Mouse (Mus musculus) frontal cortex, postnatal 36 days (tissue): ENCODE results near the gene Atp13a5.

Experiments
- DNase-seq, 2 experiments: peaks; one replicate each; pipeline ENCODE4 v3.0.0; 2022; ENCODE audit warnings: low spot score in 2 of 2

Atp13a5 gene

GRCm38 (mm10) chr16:29205581-29205980 is 173.0 kb downstream of the Atp13a5 start:
- DNase-seq: no peak

GRCm38 (mm10) chr16:29204875-29205274 is 173.7 kb downstream of the Atp13a5 start:
- peak in 1 of 2 experiments; percentile 64 for DNase-seq

GRCm38 (mm10) chr16:29201146-29201545 is 177.4 kb downstream of the Atp13a5 start:
- no peak for DNase-seq

GRCm38 (mm10) chr16:29198461-29198860 is 180.1 kb downstream of the Atp13a5 start:
- peak; percentile 31 to 71 for DNase-seq

GRCm38 (mm10) chr16:29195156-29195555 is 183.4 kb downstream of the Atp13a5 start:
- DNase-seq: no peak

GRCm38 (mm10) chr16:29193981-29194380 is 184.6 kb downstream of the Atp13a5 start:
- DNase-seq: no peak

GRCm38 (mm10) chr16:29192911-29193310 is 185.6 kb downstream of the Atp13a5 start:
- no peak for DNase-seq
